Mouse (Mus musculus): Measurements from ENCODE around the gene Gpatch11. TPM values are rescaled to one million over a fixed set of nuclear protein-coding genes. Genes with fewer than 3 reads are reported as not detected.
"Not testable (repeated sequence)": the region's sequence is repeated elsewhere in the genome, so short reads cannot be mapped to it uniquely, and the experiment has no call there.

Gene Gpatch11
- total RNA-seq (2021): 10 to 100 TPM; 25.0 to 30.6 TPM
- long read RNA-seq, experiment 1, full-length matches to known transcripts: 13 of 20 reads
- long read RNA-seq, experiment 1, partial matches to known transcripts: 0 of 20 reads
- long read RNA-seq, experiment 1, other reads (novel, unspliced or antisense): 7 of 20 reads
- long read RNA-seq, experiment 2, full-length matches to known transcripts: 15 of 19 reads
- long read RNA-seq, experiment 2, partial matches to known transcripts: 0 of 19 reads
- long read RNA-seq, experiment 2, other reads (novel, unspliced or antisense): 4 of 19 reads

DNA sequence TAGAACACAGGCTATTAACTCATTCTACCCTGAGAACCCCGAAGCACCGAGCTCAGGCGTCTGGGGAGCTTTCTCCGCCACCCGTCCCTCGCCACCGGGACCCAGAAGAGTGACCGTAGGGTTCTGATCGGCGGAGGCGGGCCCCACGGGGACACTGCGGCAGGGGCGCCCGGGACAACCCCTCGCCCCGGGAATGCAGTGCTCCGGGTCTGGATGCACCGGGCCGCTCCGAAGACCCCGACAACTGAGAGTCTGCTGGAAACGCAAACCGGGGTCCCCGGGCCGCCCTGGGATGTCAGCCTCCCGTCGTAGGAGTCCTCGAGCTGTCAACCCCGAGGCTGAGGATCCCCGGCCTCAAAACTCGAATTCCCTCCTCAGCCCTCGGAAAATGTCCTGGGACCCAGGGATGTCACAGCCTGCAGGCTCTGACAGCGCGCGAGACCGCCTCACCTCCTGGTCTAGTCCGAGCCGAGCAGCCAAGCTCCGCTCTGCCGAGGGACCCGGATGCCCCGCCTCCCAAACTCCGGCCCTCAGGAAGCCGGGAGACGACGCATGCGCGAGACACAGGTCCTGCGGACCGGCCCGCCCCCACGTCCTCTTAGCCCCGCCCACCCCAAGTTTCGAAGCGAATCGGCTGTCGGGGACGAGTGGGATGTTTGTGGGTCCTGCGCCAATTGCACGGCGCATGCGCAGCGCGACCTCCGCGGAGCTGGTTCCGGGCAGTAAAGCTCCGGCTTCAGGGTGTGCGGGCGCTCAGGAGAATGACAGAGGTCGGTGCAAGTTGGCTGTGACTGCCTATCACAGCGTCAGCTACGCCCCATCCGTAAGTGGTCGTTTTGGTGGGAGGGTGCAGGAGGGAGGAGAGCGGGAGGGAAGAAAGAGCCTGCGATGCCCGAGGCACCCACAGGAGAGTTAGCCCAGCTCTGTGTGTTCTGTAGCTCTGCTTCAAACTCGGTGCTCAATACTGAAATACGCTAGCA is at the start of gene Gpatch11, which contains the start of gene Heatr5b:
Gpatch11 (plus strand) TSS at position 712 of the 980 bp plus-strand sequence.
Heatr5b (minus strand) TSS at position 509 of the 980 bp plus-strand sequence.
- peak; percentile 98 to 99 for DNase-seq

DNA sequence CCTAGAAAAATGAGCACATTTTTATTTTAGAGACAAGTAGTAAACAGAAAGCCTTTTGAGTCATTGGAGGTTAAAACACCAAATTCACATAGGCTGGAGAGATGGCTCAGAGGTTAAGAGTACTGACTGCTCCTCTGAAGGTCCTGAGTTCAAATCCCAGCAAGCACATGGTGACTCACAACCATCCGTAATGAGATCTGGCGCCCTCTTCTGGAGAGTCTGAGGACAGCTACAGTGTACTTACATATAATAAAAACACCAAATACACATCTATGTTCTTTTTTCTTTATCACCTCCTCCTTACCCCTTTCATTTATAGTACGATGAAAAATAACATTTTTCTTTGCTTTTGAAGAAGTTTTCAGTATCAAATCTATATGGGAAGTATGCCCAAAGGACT is 47.1 kb upstream of the Gpatch11 start:
- not testable (repeated sequence) for DNase-seq

DNA sequence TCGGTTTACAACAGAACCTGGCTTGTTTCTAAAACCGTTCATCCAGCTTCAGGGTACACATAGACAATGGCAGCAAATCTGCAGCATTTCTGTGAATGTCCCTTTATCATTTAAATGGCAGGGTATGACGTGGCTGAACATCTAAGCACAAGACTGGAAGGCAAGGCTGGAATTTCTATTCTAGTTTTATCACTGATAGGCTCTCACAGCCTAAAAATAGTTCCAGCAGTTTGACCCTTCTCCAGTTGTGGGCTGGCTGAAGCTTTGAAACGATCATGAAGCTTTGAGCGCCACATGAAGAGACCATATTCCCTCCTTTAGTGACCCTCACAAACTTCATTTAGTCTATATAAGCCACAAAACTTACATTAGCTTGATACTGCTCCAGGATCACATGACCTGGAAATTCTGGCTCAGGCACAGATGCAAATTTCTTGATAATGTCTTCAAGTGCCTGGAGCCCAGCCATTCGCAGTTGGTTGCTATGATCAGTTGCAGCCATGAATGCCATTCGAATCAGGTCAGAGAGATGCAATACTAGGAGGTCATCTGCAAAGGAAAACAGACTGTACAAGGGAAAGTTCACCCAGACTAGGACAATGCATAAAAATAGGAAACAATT is 44.2 kb upstream of the Gpatch11 start:
- DNase-seq: peak; percentile 66

DNA sequence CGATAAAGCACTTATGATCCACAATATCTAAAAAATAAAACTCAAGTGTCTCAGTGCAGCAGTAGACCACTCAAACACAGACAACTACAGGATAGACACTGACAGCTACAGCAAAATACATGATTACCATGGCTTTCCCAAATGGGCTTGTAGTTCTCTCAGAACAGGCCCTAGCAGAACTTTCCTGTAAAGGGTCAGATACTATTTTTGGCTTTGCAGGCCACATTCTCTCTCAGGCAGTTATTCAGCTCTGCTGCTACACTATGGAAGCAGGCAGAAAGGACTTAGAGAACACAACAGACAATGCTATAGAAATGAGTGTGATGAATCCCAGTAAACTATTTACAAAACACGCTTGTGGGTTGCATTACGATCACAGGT is 43.7 kb upstream of the Gpatch11 start:
- peak in 1 of 2 experiments; percentile 41 for DNase-seq

DNA sequence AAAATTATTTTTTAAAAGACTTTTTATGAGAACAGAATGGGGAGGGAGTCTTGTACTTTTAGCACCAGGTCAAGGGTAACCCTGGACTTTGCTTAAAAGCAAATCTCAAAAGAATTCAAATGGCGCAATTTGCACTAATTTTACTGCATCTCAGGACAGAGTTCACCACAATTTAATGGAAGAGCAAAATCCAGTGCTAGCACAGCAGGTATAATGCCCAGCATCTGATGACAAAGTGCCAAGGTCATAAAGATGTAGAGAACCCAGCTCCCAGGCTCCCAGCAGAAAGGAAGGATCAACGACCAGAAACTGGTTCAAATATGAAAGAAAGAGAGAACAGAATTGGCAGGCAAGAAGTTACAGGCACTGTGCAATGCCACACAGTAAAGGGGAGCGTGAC is 43.2 kb upstream of the Gpatch11 start:
- no peak for DNase-seq

DNA sequence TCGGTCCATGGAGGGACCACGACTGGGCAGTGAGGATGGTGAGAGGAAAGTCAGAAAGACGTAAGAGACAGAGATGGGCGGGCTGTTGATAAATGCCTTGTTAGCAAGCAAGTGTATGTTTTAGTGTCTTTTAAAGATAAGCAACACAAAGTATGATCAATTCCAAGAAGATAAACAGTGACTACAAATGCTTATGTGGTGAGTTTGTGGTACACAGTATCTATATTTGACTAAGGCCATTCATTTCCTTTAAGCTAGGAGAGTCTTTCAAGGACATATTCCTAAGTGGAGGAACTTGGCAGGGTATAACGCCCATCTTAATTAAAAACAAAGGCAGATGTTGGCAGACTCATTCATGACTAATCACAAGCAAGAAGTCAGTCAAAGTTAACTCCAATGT is 41.0 kb upstream of the Gpatch11 start:
- no peak for DNase-seq

DNA sequence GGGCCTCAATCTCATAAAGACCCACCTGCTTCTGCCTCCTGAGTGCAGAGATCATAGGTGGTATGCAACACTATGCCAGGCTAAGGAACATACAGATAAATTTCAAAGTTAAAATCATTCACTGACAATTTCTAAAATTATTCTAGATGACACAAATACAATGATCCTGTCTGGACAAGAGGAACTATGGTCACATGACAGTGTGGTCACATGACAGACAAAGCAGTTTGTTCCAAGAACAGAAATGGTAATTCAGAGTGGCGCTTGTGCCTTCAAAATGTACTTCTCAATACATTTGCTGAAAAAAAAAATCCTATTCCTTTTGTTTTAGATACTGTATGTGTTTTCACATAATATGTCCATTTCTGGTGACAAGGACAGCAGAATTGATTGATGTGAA is 38.1 kb upstream of the Gpatch11 start:
- no peak for DNase-seq

DNA sequence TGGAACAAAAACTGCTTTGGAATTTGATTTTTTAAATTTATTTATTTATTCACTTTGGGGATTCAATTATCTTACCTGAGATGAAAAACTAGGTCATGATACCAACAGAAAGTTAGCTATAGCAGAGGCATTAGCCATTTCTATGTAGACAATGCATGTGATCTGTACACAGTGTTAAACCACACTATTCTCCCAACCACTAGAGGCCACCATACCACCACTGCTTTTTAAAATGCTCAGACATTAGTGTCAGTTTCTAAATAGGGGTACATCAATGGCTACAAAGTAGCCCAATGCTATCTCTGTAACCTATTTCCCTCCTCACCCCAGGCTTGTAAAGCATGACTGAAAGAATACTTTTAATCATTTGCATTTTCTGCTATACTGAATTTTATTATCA is 26.3 kb upstream of the Gpatch11 start:
- no peak for DNase-seq

DNA sequence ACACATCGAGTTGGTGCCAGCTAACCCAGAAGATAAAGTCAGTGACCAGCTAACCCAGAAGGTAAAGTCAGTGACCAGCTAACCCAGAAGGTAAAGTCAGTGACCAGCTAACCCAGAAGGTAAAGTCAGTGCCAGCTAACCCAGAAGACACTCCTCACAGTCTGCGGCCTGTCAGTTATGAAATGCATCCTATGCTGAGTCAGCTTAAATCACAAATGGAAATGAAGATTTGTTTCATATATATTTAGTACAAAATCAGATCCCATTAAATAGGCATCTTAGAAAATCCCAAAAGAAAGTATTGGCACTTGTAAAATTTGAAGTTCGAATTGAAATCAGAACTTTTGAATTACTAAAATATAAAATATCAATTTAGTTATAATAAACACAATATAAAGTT is 25.8 kb upstream of the Gpatch11 start:
- DNase-seq: no peak

DNA sequence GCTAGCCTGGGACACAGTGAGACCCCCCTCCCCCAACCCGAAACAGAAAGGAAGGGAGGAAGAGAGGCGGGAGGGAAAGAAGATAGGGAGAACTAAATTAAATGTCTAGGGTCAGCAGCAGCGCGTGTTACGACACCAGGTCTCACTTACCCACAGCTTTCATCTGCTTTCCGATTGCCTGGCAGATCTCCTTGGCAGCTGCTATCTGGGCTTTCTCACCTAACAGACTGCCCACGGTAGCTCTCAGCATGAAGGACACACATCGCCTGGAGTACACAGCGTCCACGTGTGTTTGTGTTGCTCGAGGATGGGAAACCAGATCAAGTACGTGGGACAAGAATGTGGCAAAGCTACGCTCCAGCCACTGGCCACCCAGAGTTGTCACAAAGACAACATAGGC is 11.0 kb upstream of the Gpatch11 start:
- no peak for DNase-seq

DNA sequence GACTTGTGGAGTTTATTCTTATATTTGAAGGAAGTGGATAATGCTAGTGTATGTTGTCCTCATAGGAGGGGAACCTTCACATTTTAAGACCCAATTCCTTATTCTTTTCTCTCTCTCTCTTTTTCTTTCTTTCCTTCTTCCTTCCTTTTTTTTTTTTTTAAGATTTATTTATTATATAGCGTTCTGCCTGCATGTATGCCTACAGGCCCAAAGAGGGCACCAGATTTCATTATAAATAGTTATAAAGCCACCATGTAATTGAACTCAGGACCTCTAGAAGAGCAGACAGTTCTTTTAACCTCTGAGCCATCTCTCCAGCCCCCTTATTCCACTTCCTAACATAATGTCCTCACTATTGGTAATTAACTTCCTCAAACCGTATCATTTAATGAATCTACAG is 689 bp downstream of the Gpatch11 start:
- DNase-seq: no peak

DNA sequence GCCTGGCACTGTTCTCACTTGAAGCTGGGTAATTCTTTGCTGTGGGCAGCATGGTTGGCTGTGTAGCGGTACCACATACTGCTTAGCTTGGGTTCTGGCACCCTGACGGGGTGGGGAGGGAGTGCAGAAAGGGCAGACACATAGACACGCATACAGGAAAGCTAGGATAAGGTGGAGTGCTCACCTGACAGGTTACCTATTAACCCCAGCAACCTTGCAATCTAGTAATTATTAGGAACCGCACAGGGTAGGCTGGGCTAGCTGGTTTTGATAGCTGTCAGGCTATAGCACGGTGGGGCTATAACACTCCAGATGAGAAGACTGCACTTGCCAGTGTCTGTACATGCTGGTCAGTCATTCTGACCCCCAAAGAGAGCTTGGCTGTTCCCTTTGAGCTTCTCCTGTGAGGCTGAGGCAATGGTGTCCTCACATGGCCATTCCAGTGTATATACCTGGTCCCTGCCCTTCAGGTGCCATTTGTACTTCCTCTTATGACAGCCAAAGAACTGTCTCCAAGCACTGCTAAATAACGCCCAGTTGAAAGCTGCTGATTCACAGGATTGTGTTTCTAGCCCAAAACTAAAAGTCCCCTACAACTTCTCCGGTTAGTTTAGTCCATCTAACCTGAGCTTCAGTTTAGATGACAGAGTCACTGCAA is 7.0 kb downstream of the Gpatch11 start:
- no peak for DNase-seq

DNA sequence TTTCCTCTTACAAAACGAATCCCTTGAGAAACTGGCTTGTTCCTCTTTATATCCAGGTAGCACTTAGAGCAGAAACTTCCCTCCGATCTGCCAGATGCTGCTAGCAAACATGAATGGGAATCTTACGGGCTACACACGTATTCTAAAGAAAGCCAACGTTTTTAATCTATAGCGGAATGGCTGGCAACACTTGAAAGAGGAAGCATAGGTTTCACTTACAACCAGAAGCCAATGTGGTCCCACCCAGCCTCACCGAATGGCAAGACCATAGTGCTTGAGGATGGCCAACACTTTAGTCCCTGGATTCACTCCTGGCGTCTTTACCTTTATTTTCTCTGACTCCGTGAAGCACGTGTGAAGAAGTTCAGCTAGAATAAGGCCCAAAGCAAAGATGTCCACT is 20.9 kb downstream of the Gpatch11 start:
- no peak for DNase-seq

DNA sequence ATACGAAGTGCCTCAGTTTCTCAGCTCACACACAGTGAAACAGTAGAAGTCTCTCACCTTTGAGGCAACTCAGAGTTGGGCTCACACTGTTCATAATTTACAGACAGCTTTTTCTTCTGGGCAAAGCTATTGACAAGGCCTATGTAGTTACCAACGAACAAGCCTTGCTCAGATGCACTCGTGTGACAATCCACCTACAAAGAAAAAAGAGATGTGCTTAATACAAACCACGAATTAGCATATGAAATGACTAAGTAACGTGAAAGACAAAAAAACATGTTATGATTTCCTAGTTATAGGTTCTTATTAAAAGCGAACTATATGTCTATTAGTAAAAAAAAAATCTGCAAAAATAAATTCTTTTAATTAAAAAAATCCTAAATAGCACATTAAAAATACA is 38.5 kb downstream of the Gpatch11 start:
- no peak for DNase-seq

DNA sequence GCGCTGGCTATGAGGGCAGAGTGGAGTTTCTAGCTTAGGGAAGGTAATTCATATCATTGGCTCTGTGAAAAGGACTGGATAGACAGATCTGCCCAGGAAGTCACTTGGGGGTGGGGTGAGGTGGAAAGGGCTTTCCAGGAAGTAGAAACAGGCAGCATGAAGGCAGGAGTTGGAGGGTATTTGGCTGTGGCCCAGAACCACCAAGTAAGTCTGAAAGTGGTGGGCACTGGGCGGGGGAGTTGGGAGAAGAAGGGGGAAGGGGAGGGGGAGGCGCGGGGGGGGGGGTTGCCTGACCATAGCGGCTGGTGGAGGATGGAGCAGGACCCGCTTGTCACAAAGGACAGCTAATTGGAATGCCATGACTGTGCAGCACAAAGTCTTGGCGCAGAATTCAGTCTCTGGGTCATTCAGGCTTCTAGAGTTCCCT is 46.5 kb downstream of the Gpatch11 start:
- peak; percentile 4 to 36 for DNase-seq

DNA sequence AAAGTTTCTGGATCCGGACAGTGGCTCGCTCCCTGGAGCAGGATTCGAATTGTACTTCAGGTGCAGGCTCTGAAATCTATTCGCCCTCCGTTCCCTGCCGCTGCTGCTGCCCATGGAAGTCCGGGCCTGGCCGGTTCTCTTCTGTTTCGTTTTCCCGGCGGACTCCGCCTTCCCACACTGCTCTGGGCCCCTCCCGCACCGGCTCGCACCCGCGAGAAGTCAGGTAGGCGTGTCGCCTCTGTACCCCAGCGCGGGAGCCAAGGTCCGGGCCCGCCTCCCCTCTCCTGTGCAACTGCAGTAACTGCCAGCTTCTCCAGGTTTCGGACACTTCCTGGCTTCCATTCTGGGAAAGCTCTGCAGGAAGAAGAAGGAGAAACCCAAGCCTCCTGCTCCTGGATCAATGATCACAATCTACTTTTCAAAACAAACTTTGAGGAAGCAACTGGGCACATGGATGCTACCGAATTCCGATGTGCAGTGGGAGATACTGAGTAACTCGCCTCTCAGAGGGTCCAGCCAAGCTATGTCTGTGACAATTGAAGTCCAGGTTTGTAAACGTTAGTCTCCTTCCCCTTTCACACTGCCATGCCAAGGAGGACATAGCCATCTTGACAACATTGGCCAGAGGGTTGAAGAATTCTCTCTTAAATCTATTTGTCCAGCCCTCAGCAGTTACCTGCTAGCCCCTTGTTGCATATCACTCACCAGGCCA is 47.2 kb downstream of the Gpatch11 start, which contains the start of gene Eif2ak2:
Eif2ak2 (minus strand) TSS at position 173 of the 712 bp plus-strand sequence.
- peak; percentile 86 to 91 for DNase-seq

DNA sequence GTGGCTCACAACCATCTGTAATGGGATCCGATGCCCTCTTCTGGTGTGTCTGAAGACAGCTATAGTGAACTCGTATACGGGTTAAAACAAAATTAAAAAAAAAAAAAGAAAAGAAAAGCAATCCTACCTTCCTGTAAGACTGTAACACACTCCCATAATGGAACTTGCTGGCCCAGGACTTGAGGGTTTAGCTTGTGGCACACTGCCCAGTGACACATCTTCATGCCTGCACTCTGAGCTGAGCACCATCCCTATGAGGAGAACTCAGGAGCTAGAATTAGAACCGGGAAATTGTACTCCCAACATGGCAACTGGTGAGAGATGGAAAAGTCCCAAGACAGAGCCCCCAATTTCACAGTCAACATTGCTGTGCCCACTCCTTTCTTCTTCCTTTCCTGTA is 47.9 kb downstream of the Gpatch11 start:
- DNase-seq: no peak

DNA sequence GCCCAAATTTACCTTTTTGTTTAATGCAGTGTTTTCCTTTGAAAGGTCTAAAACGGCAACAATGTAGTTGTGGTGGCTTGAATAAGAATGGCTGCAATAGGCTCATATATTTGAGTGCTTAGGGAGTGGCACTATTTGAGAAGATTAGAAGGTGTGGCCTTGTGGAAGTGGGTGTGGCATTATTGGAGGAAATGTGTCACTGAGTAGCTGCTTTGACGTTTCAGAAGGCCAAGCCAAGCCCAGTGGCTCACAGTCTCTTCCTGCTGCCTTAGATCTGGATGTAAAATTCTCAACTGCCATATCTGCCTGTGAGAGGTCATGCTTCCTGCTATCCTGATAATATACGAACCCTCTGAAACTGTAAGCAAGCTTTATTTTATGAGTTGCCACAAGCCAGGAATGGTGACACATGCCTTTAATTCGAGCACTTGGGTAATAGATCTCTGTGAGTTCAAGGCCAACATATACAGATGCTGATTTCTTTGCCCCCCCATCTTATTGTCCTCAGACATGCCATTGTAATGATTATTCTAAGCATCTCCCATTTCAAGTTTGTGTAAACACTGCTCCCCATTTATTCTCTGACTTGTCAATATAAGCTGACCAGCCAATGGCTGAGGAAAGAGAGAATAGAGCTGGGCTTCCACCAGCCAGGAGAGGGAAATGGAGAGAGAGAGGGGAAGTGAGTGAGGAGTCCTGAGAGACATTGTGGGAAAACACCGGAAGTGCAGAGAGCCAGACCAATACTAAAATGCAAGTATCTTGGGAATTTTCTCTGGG is 50.1 kb downstream of the Gpatch11 start:
- DNase-seq: no peak

DNA sequence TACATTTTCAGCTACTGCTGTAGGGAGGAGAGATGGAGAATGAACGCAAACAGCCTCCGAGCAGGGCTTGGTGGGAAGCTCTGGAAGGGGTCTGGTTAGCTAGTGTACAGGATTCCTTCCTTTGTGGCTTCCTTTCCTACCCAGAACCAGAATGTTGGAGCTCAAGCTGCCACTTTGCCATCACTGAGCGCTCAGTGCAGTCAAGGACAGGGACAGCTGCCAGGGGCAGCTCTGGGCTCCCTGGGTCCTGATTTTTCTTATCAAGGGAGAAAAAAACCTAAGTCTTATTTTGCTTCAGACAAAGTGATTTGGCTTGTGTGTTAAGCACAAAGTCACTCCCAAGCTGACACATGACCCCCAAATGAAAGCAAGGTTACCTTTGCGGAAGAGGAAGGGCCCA is 53.2 kb downstream of the Gpatch11 start:
- no peak for DNase-seq

DNA sequence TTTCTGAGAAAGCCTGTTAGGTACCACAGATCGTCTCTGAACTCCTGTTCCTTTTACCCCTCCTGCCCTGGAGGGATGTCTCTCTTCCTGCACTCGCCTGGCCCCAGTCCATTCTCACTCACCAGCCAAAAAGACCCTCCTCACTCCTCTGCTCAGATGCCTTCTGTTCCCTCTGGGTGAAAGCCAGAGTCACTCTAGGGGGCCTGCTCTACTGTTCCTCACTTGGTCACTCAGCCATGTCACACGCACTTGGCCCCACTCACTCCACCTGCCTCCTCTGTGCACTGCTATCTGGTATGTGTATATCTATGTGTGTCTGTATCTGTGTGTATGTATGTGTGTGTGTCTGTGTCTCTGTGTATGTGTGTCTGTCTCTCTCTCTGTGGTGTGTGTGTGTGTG is 53.8 kb downstream of the Gpatch11 start:
- DNase-seq: no peak

DNA sequence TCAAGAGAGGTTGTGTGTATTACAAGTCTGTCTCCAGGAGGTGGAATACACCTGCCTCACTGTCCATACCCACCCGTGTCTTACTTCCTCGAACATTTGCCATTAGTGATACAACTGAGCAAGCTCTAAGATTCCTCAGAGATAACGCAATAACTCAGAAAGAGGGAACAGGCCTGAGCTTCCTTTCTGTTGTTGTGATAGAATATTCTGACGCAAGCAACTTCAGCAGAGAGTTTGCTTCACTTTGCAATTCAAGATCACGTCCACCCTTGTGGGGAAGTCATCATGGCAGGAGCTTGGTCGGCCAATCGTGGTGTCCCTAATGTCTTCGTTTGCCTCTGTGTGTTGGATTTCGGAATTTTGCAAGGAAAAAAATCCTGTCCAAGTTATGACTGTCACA is 55.7 kb downstream of the Gpatch11 start:
- peak in 1 of 2 experiments; percentile 16 for DNase-seq

All from heart, adult 18-20 months (tissue).